1 mouse cellular context compared by ENCODE assay signal in the genomic region with DNA sequence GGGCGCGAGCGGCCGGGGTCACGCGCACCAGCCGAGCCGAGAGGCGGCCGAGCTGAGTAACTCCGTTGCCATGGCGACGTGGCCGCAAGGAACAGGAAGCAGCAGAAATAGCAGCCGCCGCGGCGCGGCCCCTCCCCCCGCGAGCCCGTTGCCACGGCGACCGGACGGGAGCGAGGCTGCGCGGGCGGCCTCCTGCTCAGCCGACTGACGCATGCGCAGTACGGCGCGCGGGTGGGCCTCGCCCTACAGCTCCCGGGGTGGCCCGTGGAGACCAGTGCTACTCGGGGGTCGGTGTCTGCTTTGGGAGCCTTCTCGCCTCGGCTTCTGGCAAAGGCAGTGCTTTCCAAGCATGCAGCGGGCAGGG.
TF ChIP-seq lines count a peak whose summit lies in the region.

No protein-coding gene starts in this region.

TF ChIP-seq in CH12.LX, 34 proteins besides CTCF, POLR2A, EP300 and RAD21 (continued from another document):
- TF ChIP-seq JUND (conservative IDR thresholded peaks at IDR 0.05; ENCODE audit: low read depth, low read length) (no peak), ELF1 (IDR thresholded peaks at IDR 0.05; ENCODE audit: low read depth, low read length) (peak; percentile 95)
